Mouse (Mus musculus) layer of hippocampus, postnatal 25 days (tissue): ENCODE measurements around the gene Il6st. TPM values are rescaled to one million over a fixed set of nuclear protein-coding genes. Genes with fewer than 3 reads are reported as not detected.

Source experiments
- DNase-seq, 2 experiments: peaks; one replicate each; pipeline ENCODE4 v3.0.0; 2022; ENCODE audit warnings: mixed read lengths in 2 of 2, low spot score in 1 of 2; ENCODE audit errors: extremely low spot score in 1 of 2
- total RNA-seq, 2 experiments: library from RNA; stranded (reverse); gene quantifications; 2 replicates each; pipeline ENCODE4 v1.2.3; 2021

Il6st gene
- total RNA-seq, 2 experiments from 2014 or later = 74.7 to 86.3 TPM

DNA sequence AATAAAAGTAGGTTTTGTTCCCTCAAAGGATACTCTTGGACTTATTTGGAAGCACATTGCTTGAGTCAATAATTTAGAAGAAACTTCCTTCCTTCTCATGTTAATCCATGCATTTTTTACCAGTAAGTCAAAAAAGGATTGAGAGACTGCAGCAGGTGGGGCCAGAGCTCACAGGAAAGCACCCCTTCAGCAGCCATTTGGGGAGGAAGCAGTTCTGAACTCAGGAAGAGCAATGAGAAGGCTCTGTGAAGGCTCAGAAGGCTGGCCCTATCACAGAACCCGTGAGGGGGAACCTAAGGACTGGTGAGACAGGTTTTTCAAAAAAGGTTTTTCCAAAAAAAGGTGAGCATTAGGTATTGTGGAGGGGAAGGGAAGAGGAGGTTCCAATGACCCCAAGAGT, 50.7 kb downstream of the Il6st start:
- DNase-seq = no peak

DNA sequence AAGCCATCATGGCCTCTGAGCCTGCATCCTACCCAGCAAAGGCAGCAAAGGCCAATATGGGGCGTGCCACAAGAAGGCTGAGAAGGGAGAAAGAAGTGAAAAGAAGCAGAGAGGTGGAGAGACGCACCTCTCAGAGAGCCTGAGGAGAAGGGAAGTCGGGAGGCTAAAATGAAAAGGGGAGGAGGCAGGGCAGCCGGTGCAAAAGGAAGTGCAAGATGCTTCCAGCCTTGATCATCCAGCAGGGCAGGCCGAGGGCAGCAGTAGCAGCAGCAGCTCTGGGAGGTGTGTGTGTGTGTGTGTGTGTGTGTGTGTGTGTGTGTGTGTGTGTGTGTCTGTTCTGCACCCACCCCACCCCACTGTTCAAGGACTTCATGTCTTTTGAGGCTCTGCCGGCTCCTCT, 58.4 kb downstream of the Il6st start:
- no peak for DNase-seq

DNA sequence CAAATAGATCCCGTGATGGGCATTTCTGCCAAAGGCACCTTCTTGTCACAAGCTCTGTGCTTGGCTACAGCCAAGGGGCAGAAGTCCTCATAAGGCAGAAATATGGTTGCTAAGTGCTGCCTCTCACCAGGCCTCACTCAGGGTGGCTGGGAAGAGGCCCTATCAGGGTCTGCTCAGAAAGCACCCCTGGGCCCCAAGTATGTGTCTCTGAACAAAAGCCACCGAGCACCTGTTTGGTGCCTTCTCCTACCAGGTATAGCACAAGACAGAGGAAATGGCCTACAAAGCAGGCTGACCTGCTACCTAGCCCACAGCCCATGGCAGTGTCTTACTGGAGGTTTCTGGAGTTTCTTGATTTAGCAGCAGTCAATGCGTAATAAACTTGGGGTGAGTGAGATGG, 59.0 kb downstream of the Il6st start:
- no peak for DNase-seq

DNA sequence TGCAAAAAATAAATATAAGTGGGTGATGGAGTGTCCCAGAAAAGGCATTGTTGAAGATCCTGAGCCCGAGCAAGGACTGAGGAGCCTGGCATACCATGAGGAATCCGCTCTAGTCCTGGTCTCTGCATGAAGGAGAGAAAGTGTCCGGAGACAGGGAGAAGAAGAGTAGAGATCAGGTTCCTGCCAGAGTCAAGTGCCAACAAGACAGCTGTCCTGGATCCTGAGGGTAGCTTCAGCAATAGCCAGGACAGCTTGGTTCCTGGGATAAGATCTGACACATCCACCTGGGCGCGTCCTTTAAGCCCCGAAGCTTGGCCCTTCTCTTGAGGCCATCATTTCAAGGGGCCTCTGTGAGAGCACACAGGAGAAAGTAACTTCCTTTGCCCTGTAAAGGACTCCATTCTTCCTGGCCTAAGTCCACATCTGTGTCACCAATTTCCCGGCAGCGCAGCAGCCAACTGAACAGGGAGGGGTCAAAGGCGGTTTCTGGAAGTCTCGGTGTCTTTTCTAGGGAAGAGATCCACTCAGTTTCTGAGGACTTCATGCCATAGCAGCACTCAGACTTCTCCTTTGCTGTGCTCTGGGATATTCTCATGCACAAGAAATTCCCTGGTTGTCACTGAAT, 59.6 kb downstream of the Il6st start:
- no peak for DNase-seq

DNA sequence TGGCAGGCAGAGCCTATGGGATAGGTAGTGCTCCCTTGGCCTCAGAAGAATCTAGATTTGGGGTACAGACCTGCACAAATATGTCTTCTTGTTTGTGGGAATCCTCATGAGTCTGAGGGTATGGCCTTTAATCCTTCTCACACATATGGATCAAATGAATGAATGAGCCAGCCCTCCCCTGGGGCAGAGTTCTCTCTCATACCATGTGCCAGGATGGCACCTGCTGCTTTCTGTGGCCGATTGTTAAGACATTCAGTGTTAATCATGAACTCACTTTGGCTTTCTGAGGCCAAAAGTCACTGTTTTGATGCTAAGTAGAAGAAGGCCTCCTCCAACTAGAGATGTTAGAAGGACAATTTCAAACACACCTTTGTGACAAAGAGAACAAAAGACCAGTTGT, 63.3 kb downstream of the Il6st start:
- no peak for DNase-seq

DNA sequence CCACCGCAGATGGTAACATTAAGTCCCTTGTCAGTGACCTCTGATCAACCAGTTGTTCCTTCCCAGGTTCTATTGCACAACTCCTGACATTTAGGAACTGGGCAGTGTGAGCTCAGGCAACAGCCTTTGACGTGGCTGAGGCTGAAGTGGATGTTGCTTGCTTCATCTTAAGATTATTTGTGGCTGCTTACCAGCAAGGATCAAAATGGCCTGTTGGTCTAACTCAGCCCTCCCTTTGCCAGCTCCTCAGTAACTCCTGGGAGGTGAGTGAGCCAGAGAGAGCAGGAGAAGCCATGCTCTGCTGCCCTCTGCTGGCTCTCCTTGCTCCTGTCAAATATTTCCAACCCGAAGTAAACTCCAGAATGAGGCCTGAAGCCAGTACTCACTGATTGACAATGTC, 66.0 kb downstream of the Il6st start:
- peak; percentile 20 to 70 for DNase-seq

DNA sequence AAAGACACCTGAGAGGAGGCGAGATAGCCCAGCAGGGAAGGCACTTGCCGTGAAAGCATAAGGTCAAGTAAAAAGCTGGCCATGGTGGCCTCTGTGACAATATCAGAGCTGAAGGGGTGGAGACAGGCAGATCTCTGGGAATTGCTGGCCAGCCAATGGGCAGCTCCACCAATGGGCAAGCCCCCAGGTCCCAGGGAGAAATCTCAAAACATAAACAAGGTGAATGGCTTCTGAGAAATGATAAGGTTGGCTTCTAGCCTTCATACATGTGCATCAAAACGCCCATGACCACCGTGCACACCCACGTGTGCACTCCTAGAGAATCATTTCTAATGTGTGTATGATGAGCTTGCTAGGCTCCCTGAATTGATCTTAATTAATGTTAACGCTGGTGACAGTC, 68.4 kb downstream of the Il6st start:
- DNase-seq = no peak

DNA sequence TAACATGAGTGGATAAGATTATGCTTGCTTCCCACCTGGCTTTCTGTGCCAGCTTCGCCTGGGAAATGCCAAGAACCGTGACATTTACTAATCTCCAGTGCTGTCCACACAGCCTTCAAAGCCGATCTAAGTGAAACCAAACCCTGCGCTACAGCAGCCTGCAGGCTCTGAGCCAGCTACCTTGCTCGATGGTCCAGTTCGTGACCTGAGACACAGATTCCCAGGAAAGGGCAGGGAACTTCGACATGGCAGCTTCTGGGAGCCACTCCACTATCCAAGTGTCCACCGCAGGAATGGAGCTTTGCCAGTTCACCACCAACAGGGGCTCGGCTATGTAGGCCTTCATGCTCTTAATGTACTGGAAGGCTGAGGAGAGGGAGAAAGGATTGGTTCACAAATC, 69.7 kb downstream of the Il6st start:
- no peak for DNase-seq

DNA sequence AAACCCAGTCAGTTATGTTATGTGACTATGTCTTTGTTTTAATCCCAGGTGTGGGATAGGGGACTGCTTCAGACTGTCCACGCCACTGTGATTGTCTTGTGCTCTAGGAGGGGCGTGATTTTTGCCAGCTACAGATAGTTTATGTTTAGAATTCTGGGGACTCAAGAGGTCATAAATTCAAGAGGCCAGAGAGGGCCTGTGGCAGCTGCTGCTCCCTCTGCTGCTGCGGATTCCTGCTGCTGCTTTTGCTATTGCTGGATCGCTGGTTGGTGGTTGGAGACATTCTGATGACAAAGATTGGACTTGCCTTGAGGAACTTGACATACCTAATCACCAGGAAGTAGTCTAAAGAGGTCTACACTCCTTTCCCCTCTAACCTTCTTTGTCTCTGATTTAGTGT, 72.7 kb downstream of the Il6st start:
- no peak for DNase-seq

DNA sequence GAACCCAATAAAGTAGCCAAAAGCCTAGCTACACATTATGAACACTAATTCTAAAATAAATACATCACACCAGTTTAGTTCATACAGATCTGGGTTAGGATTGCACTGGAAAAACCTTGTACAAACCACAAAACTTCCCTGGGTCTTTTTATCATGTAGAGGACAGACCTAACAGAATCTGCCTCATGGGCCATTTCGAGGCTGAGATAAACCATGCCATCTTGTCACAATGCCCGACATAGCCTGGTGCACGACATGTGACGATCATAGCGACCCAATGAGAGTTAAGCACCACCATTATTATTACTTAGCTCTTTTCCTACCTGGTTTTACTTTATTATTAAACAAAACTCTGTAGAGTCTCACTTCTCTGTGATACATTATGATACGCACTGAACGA, 73.2 kb downstream of the Il6st start:
- DNase-seq = no peak

DNA sequence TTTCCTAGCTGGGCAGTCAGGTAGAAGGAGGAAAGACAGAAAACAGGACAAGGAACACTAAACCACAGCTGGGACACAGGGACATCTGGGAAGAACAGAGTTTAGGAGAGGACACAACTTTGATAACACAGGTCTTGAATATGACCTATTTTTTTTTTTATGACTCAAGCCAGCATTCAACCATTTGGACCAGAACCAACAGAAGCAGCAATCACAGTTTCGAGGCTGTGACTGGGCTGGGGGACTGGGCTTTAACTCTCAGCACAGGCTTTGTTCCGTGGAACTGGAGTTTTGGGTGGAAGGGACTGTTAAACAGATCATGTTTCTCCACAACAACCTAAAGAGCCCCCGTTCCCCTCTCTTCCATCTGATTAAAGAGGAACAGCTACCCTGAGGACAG, 76.7 kb downstream of the Il6st start:
- no peak for DNase-seq

DNA sequence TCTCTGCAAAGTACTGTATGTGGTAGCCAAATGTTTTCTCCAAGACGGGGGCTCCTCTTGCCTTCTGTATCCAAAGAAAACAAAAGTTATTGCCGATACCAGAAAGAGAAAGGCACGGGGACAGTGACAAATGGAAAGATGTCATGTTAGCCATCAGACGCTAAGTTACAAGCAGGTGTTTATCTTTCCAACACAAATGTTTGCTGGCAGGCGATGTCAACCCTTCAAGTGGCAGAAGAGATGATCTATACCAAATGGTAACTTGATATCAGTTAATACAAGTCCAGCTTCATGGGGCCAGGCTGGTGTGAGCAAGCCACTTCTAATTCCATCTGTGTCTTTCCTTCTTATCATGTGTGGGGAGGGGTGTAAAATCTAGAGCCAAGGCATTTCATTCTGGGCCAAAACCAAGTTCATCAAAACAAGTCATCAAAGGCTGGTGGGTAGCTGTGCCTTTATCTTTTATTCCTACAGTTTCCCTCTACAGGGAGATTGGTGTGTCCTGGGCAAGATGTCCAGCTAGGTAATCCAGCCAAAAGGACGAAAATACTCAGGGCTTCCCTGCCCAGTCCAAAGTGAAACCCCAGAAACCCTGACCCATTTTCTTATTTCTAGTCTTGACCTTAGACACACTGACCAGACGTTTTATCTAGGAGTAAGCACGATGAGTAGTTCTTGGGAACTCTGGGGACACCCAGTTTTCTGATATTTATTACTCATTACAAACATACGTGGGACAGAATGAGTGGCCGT, 77.5 kb downstream of the Il6st start:
- DNase-seq = no peak

DNA sequence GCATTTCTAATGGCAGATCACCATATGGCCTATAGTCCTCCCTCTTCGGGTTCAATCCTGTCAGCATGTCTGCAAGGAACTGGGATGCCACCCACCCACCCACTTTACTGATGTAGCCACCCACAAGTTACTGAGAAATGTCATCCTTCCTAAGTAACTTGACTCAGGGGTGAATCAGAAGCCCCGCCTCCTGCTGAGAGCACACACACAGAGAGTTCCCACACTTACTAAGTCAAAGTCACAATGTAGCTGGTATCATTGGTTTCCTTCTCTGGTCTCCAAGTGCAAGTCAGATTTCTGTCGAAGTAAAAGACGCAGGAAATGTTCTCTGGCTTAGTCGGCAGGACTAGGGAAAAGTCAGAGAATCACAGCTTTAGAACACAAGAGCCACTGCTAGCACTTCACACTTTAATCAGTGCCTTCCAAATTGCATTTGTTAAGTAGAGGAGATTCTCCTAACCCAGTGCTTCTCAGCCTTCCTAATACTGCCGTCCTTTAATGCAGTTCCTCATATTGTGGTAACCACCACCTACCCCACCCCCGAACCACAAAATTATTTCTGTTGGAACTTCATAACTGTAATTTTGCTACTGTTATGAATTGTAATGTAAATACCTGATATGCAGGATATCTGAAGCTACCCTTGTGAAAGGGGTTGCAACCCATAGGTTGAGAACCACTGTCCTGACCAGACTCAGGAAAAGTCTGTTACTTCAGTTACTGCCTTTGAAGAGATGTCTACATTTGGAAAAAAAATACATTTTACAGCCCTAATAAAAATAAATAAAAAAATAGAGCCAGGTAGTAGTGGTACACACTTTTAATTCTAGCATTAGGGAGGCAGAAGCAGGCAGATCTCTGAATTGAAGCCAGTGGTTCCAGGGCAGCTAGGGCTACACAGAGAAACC, 88.0 kb downstream of the Il6st start:
- DNase-seq = no peak

DNA sequence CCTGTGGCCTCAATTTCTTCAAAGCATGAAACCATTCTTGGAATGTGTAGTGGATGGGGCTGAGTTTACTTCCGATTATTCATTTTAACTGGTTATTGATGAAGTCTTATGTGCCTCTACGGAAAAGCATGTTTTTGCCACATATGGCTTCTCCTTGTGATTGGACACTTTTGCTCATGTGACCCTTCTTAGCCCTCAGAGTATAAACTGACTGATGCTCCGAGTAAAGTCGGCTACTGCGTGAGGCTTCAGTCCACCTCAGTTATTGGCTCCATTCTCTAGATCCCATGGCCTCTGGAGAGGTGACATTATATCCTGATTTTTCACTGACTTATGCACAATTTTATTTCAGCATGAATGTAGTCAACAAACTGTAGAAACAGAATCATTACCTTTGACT, 89.4 kb downstream of the Il6st start:
- DNase-seq = no peak

DNA sequence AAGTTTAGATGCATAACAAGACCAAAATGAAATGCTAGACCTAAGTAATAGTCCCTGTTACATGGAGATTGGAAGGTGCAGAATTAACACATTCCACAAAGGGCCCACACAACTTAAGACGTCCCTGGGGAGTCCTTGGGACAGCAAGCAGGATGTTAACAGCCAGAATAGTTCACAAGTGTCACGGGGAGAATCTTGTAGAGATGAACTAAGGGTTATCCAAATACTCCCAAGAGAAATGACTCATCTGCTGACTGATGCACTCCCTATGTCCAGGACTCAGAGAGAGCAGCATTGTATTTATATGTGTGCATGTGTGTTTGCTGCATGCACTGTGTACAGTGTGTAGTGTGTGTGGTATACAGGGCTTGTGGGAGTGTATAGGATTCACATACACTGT, 92.6 kb downstream of the Il6st start:
- no peak for DNase-seq

Other genes starting within 250 kb of the Il6st start
- gene Ankrd55, start 175.6 kb upstream of the Il6st start, total RNA-seq = 1 to 10 TPM; 3.5 to 4.3 TPM
- under 1 TPM; 0.19 to 0.44 TPM for gene Il31ra, start 130.3 kb downstream of the Il6st start, total RNA-seq
- 1 to 10 TPM; 1.4 to 1.5 TPM for gene Ddx4, start 188.4 kb downstream of the Il6st start, total RNA-seq
- 10 to 100 TPM; 20.0 to 28.0 TPM for gene Slc38a9, start 196.7 kb downstream of the Il6st start, total RNA-seq